Mouse (Mus musculus) lung, embryonic 14.5 days (tissue): ENCODE measurements around the gene Chrm2. TPM values are rescaled to one million over a fixed set of nuclear protein-coding genes. Genes with fewer than 3 reads are reported as not detected.

Experiments used
- ATAC-seq: fragments of 200-750 bp; cut with Nextera tagmentation; 2 replicates; pipeline ENCODE4 v1.8.0; 2017; ENCODE audit warnings: mild to moderate bottlenecking, moderate TSS enrichment, moderate library complexity; ENCODE audit not compliant: insufficient read depth
- DNase-seq: peaks from one replicate; pipeline ENCODE4 v3.0.0-alpha.2; 2015
- H3K27ac ChIP-seq: fragments of 300-500 bp; sonication (generic); 2 replicates; pipeline ENCODE4 v1.5.1; 2014; ENCODE audit warnings: low read depth, mild to moderate bottlenecking, moderate library complexity
- H3K27me3 ChIP-seq: fragments of 300-500 bp; sonication (generic); 2 replicates; pipeline ENCODE4 v1.6.1; 2014; ENCODE audit warnings: low read length, control low read depth; ENCODE audit not compliant: insufficient read depth
- H3K36me3 ChIP-seq: fragments of 300-500 bp; sonication (generic); 2 replicates; pipeline ENCODE4 v1.6.1; 2014; ENCODE audit warnings: control low read depth; ENCODE audit not compliant: insufficient read depth
- H3K4me1 ChIP-seq: fragments of 300-500 bp; sonication (generic); 2 replicates; pipeline ENCODE4 v1.6.1; 2014; ENCODE audit warnings: antibody characterized with exemption, control low read depth; ENCODE audit not compliant: insufficient read depth
- H3K4me2 ChIP-seq: fragments of 300-500 bp; sonication (generic); 2 replicates; pipeline ENCODE4 v1.6.1; 2014; ENCODE audit warnings: mild to moderate bottlenecking
- H3K4me3 ChIP-seq: fragments of 300-500 bp; sonication (generic); 2 replicates; pipeline ENCODE4 v1.5.1; 2014; ENCODE audit warnings: low read depth, low read length
- H3K9ac ChIP-seq: fragments of 300-500 bp; sonication (generic); 2 replicates; pipeline ENCODE4 v1.6.1; 2014
- H3K9me3 ChIP-seq: fragments of 300-500 bp; sonication (generic); 2 replicates; pipeline ENCODE4 v1.6.1; 2016; ENCODE audit warnings: low read depth, low read length, control low read depth
- CTCF ChIP-seq: IDR thresholded peaks from 2 replicates; pipeline ENCODE4 v1.5.1; 2016; ENCODE audit warnings: antibody characterized with exemption, low read depth
- WGBS: fragments of 180-500 bp; shearing (Covaris S2); extraction: QIAGEN DNeasy Blood & Tissue Kit; methylation state at CpG from one replicate; pipeline ENCODE4 v1.1.7; 2014; 5-methylcytosine and 5-hydroxymethylcytosine counted together
- polyA plus RNA-seq: library from polyadenylated mRNA; unstranded; fragments of >200 nt; fragmentation: Nextera tagmentation; extraction: Ambion mirVana; gene quantifications from 2 replicates; pipeline ENCODE4 v1.2.1, GENCODE M21; 2014

The Chrm2 gene
- polyA plus RNA-seq, result 3.2 and 3.5 TPM in 2 replicates

- ATAC-seq (no peak), DNase-seq (peak; percentile 50)
- Histone ChIP-seq H3K4me2 (peak within 1 kb of the TSS; percentile 87), H3K9me3 (no peaks in the 10 kb centered on the region), H3K4me1 (no peaks in the 10 kb centered on the region), H3K27ac (no peak within 1 kb of the TSS), H3K36me3 (no peaks in the 10 kb centered on the region), H3K4me3 (peak within 1 kb of the TSS; percentile 47), H3K27me3 (peaks cover 30% of the 10 kb centered on the region), H3K9ac (peak within 1 kb of the TSS; percentile 46)
- TF ChIP-seq CTCF, result no peak
- WGBS, result 2% methylated on average over 30 of the region's 30 CpGs
Observed at GRCm38 (mm10) chr6:36387612-36388400, at the start of gene Chrm2. Gene Chrm2 (plus strand): TSS chr6:36388084.

- H3K27me3 ChIP-seq, result no peaks in the 10 kb centered on the region
- no peak for ATAC-seq
- H3K27ac ChIP-seq, result no peak overlapping the region
- H3K9me3 ChIP-seq, result no peaks in the 10 kb centered on the region
- no peak for DNase-seq
- no peak for TF ChIP-seq CTCF
- H3K4me1 ChIP-seq, result no peaks in the 10 kb centered on the region
- H3K36me3 ChIP-seq, result no peaks in the 10 kb centered on the region
- WGBS, result 74% methylated on average over 2 of the region's 2 CpGs
- no peak overlapping the region for H3K9ac ChIP-seq
- no peak overlapping the region for H3K4me2 ChIP-seq
- H3K4me3 ChIP-seq, result no peak overlapping the region
Observed at GRCm38 (mm10) chr6:36373983-36374382, 13.9 kb upstream of the Chrm2 start.

- DNase-seq (peak; percentile 63), ATAC-seq (no peak)
- Histone ChIP-seq H3K27me3 (no peaks in the 10 kb centered on the region), H3K9ac (no peak overlapping the region), H3K36me3 (no peaks in the 10 kb centered on the region), H3K4me1 (no peaks in the 10 kb centered on the region), H3K9me3 (no peaks in the 10 kb centered on the region), H3K4me3 (no peak overlapping the region), H3K27ac (no peak overlapping the region), H3K4me2 (no peak overlapping the region)
- TF ChIP-seq CTCF, result no peak
- WGBS, result 52% methylated on average over 4 of the region's 4 CpGs
Observed at GRCm38 (mm10) chr6:36377936-36378335, 9.9 kb upstream of the Chrm2 start.

GRCm38 (mm10) chr6:36384102-36384501 is 3.8 kb upstream of the Chrm2 start:
- H3K27me3 ChIP-seq, result peaks cover 22% of the 10 kb centered on the region
- H3K4me1 ChIP-seq, result no peaks in the 10 kb centered on the region
- DNase-seq (no peak), ATAC-seq (no peak)
- WGBS, result 43% methylated on average over 3 of the region's 3 CpGs
- H3K27ac ChIP-seq, result no peak overlapping the region
- no peaks in the 10 kb centered on the region for H3K9me3 ChIP-seq
- TF ChIP-seq CTCF, result peak; percentile 36
- H3K36me3 ChIP-seq, result no peaks in the 10 kb centered on the region
- H3K9ac ChIP-seq, result no peak overlapping the region
- no peak overlapping the region for H3K4me3 ChIP-seq
- H3K4me2 ChIP-seq, result no peak overlapping the region

GRCm38 (mm10) chr6:36388401-36389259 is 746 bp downstream of the Chrm2 start:
- H3K27ac ChIP-seq, result no peak overlapping the region
- no peak for TF ChIP-seq CTCF
- peak overlapping the region; percentile 87 for H3K4me2 ChIP-seq
- peak overlapping the region; percentile 46; the same call in 1 of the 2 replicates for H3K9ac ChIP-seq
- 1% methylated on average over 36 of the region's 36 CpGs for WGBS
- H3K4me3 ChIP-seq, result peak overlapping the region; percentile 47
- H3K4me1 ChIP-seq, result no peaks in the 10 kb centered on the region
- peak; percentile 26 for DNase-seq
- peak; percentile 54; the same call in 1 of the 2 replicates for ATAC-seq
- H3K9me3 ChIP-seq, result no peaks in the 10 kb centered on the region
- peaks cover 30% of the 10 kb centered on the region for H3K27me3 ChIP-seq
- no peaks in the 10 kb centered on the region for H3K36me3 ChIP-seq

GRCm38 (mm10) chr6:36389260-36389965 is 1.5 kb downstream of the Chrm2 start:
- Histone ChIP-seq H3K36me3 (no peaks in the 10 kb centered on the region), H3K4me3 (peak overlapping the region; percentile 47), H3K4me2 (peak overlapping the region; percentile 87), H3K27ac (no peak overlapping the region), H3K27me3 (peaks cover 30% of the 10 kb centered on the region), H3K9me3 (no peaks in the 10 kb centered on the region), H3K4me1 (no peaks in the 10 kb centered on the region), H3K9ac (no peak overlapping the region)
- 25% methylated on average over 20 of the region's 20 CpGs for WGBS
- ATAC-seq, result no peak
- no peak for DNase-seq
- no peak for TF ChIP-seq CTCF
